Mouse (Mus musculus) thymus, adult 2 months (tissue): ENCODE measurements around the gene Celsr3. TPM values are rescaled to one million over a fixed set of nuclear protein-coding genes. Genes with fewer than 3 reads are reported as not detected.
A peak's percentile ranks its signal among the peaks of the same experiment; 100 is the strongest.

Experiments
- DNase-seq: peaks from one replicate; pipeline ENCODE4 v3.0.0; 2021
- H3K27ac ChIP-seq: fragments of 200-500 bp; 2 replicates; pipeline ENCODE4 v1.5.1; 2012; ENCODE audit warnings: low read length, control low read depth; ENCODE audit not compliant: control insufficient read depth, insufficient read depth
- H3K27me3 ChIP-seq: fragments of 200-500 bp; 2 replicates; pipeline ENCODE4 v1.6.1; 2012; ENCODE audit warnings: mild to moderate bottlenecking, low read length, moderate library complexity, mixed read lengths; ENCODE audit not compliant: control insufficient read depth, insufficient read depth
- H3K36me3 ChIP-seq: fragments of 200-500 bp; 2 replicates; pipeline ENCODE4 v1.6.1; 2012; ENCODE audit warnings: mild to moderate bottlenecking, low read length, moderate library complexity; ENCODE audit not compliant: control insufficient read depth, insufficient read depth
- H3K4me1 ChIP-seq: fragments of 200-500 bp; replicated peaks from 2 replicates; pipeline ENCODE4 v1.6.1; 2012; ENCODE audit warnings: low read length; ENCODE audit not compliant: control insufficient read depth, insufficient read depth
- H3K4me3 ChIP-seq: fragments of 200-500 bp; 2 replicates; pipeline ENCODE4 v1.5.1; 2012; ENCODE audit warnings: mild to moderate bottlenecking, low read length, control low read depth, moderate library complexity; ENCODE audit not compliant: control insufficient read depth, insufficient read depth
- CTCF ChIP-seq: fragments of 200-500 bp; IDR thresholded peaks from 2 replicates; pipeline ENCODE4 v1.5.1; 2012; ENCODE audit warnings: mild to moderate bottlenecking, control low read depth, low read length, moderate library complexity, borderline replicate concordance; ENCODE audit not compliant: control insufficient read depth, poor library complexity, insufficient read depth; ENCODE audit errors: extremely low read depth
- POLR2A ChIP-seq: fragments of 200-500 bp; IDR thresholded peaks from 2 replicates; pipeline ENCODE4 v1.6.1; 2012; ENCODE audit warnings: mild to moderate bottlenecking, low read length, control low read depth, moderate library complexity; ENCODE audit not compliant: control insufficient read depth, poor library complexity, insufficient read depth; ENCODE audit errors: extremely low read depth
- WGBS: fragments of 180-500 bp; shearing (Covaris S2); methylation state at CpG from one replicate; pipeline ENCODE4 v1.1.7; 2018; 5-methylcytosine and 5-hydroxymethylcytosine counted together
- polyA plus RNA-seq: library from polyadenylated mRNA; depleted of rRNA; stranded (reverse); fragments of >200 nt; gene quantifications from 2 replicates; pipeline ENCODE4 v1.2.3, GENCODE M21; 2012

Celsr3 gene
- polyA plus RNA-seq, 1 experiment: 0.26 TPM

GRCm38 (mm10) chr9:108810516-108810915, 15.6 kb upstream of the Celsr3 start:
- H3K36me3 ChIP-seq: peaks cover 11% of the 10 kb centered on the region
- no peak for TF ChIP-seq CTCF
- TF ChIP-seq POLR2A: no peak
- no peak for DNase-seq
- H3K4me3 ChIP-seq: no peak overlapping the region
- H3K4me1 ChIP-seq: peaks cover 12% of the 10 kb centered on the region
- WGBS: 93% methylated on average over 5 of the region's 5 CpGs
- H3K27me3 ChIP-seq: no peaks in the 10 kb centered on the region
- no peak overlapping the region for H3K27ac ChIP-seq

GRCm38 (mm10) chr9:108815557-108815956, 10.6 kb upstream of the Celsr3 start:
- TF ChIP-seq POLR2A (no peak), CTCF (no peak)
- no peak overlapping the region for H3K27ac ChIP-seq
- WGBS: 94% methylated on average over 7 of the region's 7 CpGs
- no peaks in the 10 kb centered on the region for H3K4me1 ChIP-seq
- H3K27me3 ChIP-seq: no peaks in the 10 kb centered on the region
- no peaks in the 10 kb centered on the region for H3K36me3 ChIP-seq
- DNase-seq: no peak
- no peak overlapping the region for H3K4me3 ChIP-seq

- WGBS: 64% methylated on average over 3 of the region's 3 CpGs
- peak; percentile 48 for DNase-seq
Observed at GRCm38 (mm10) chr9:108819495-108819894, 6.6 kb upstream of the Celsr3 start.

GRCm38 (mm10) chr9:108820077-108820476, 6.0 kb upstream of the Celsr3 start:
- Histone ChIP-seq H3K27me3 (peaks cover 7% of the 10 kb centered on the region), H3K4me1 (no peaks in the 10 kb centered on the region), H3K4me3 (no peak overlapping the region), H3K27ac (no peak overlapping the region), H3K36me3 (no peaks in the 10 kb centered on the region)
- WGBS: 62% methylated on average over 5 of the region's 5 CpGs
- no peak for TF ChIP-seq CTCF
- TF ChIP-seq POLR2A: no peak
- no peak for DNase-seq

More at GRCm38 (mm10) chr9:108819495-108819894, 6.6 kb upstream of the Celsr3 start:
- Histone ChIP-seq H3K36me3 (no peaks in the 10 kb centered on the region), H3K4me1 (no peaks in the 10 kb centered on the region), H3K27me3 (peaks cover 4% of the 10 kb centered on the region), H3K27ac (no peak overlapping the region), H3K4me3 (no peak overlapping the region)
- no peak for TF ChIP-seq CTCF
- TF ChIP-seq POLR2A: no peak

- Histone ChIP-seq H3K27me3 (peaks cover 14% of the 10 kb centered on the region), H3K4me1 (peaks cover 12% of the 10 kb centered on the region; the same call in 1 of the 2 replicates), H3K36me3 (no peaks in the 10 kb centered on the region), H3K27ac (no peak overlapping the region), H3K4me3 (no peak overlapping the region)
- TF ChIP-seq POLR2A: no peak
- TF ChIP-seq CTCF: no peak
- DNase-seq: no peak
- WGBS: 12% methylated on average over 25 of the region's 25 CpGs
Observed at GRCm38 (mm10) chr9:108824144-108824685, 1.9 kb upstream of the Celsr3 start.

GRCm38 (mm10) chr9:108824755-108825413, 1.2 kb upstream of the Celsr3 start:
- H3K4me3 ChIP-seq: no peak overlapping the region
- TF ChIP-seq POLR2A: no peak
- no peak for TF ChIP-seq CTCF
- H3K36me3 ChIP-seq: no peaks in the 10 kb centered on the region
- peaks cover 14% of the 10 kb centered on the region for H3K27me3 ChIP-seq
- 16% methylated on average over 31 of the region's 31 CpGs for WGBS
- H3K27ac ChIP-seq: no peak overlapping the region
- no peak for DNase-seq
- peaks cover 12% of the 10 kb centered on the region; the same call in 1 of the 2 replicates for H3K4me1 ChIP-seq
